Mouse (Mus musculus): ENCODE data around the gene Mettl2. TPM values are rescaled to one million over a fixed set of nuclear protein-coding genes. Genes with fewer than 3 reads are reported as not detected.

The Mettl2 gene
- polyA plus RNA-seq (2017; shearing (Covaris generic)), result 22.7 TPM

DNA sequence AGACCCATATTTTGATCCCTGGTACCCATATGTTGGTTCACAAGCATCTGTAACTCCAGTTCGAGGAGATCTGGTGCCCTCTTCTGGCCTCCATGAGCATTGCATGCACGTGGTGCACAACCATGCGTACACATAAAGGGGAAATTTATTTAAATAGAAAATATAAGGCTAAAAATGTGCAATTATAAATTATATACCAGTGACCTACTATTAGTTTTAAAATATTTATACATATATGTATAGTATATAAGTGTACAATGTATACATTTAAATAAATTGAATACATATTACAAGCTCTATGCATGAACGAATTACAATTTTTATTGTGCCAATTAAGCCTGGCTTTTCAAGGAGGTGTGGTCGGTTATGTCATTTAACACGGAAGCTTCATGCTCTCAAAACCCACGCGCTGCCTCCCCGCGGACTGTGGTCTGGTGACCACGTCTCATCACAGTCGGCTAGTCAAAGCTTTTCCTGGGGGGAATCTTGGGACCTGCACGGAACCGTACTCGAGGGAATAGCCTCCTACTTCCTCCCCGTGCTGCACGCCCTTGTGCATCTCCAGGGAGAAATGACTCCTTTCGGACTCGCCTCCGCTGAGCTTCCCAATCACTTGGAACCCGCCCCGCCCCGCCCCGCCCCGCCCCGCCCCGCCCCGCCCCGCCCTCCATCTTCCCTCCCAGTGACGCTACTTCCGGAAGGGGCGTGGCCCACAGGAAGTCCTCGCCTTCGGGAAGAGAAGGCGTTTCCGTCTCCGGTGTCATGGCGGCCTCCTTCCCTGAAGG is at the start of gene Mettl2:
Mettl2 (plus strand) TSS at position 691 of the 785 bp plus-strand sequence.

DNA sequence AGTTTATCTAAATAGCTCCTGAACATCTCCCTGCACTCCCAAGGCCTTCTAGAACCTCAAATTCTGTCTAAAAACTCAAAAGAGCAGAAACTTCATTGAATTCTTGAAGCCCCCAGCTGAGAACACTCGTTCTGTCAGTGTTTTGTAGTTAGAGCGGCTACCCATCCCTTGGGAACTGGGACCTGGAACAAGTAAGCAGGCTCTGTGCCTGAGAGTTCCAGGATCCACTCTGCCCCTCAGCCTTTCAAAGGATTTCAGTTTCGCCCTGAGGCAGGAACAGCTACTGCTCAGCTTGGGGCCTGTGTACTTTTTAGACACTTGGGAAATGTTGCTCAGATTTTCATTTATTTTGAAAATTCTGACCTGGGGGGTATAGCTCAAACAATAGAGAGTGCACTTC is 20.4 kb downstream of the Mettl2 start, which contains the start of gene Gm10842:
Gm10842 (plus strand) TSS at position 301 of the 400 bp plus-strand sequence.

GRCm38 (mm10) chr11:105178516-105178915 is 52.3 kb downstream of the Mettl2 start, which contains the start of gene Tlk2:
TSS of gene Tlk2 (plus strand) at chr11:105178807.

Other genes starting within 250 kb of the Mettl2 start
- gene Efcab3, start 62.8 kb upstream of the Mettl2 start, polyA plus RNA-seq (2017; shearing (Covaris generic)), result not detected
- not detected for gene Gm10842, start 20.5 kb downstream of the Mettl2 start, polyA plus RNA-seq (2017; shearing (Covaris generic))
- gene Tlk2, start 52.4 kb downstream of the Mettl2 start, polyA plus RNA-seq (2017; shearing (Covaris generic)), result 26.3 TPM
- not detected for gene Mrc2, start 166.2 kb downstream of the Mettl2 start, polyA plus RNA-seq (2017; shearing (Covaris generic))